Mouse (Mus musculus) thymus, postnatal 4 days (tissue): ENCODE measurements around the gene Rab25.

Experiments used
- DNase-seq: peaks from one replicate; pipeline ENCODE4 v3.0.0; 2021

The Rab25 gene

GRCm38 (mm10) chr3:88540085-88540484, 8.0 kb downstream of the Rab25 start:
- DNase-seq, result peak; percentile 46

GRCm38 (mm10) chr3:88539397-88539796, 8.7 kb downstream of the Rab25 start:
- DNase-seq, result no peak

- peak; percentile 9 for DNase-seq
Observed at GRCm38 (mm10) chr3:88538271-88539145, 9.6 kb downstream of the Rab25 start.

GRCm38 (mm10) chr3:88537146-88537545, 11.0 kb downstream of the Rab25 start:
- no peak for DNase-seq

- DNase-seq, result peak; percentile 55
Observed at GRCm38 (mm10) chr3:88536103-88536930, 11.8 kb downstream of the Rab25 start.

- no peak for DNase-seq
Observed at GRCm38 (mm10) chr3:88535527-88535926, 12.6 kb downstream of the Rab25 start.

- no peak for DNase-seq
Observed at GRCm38 (mm10) chr3:88535005-88535404, 13.1 kb downstream of the Rab25 start.

- DNase-seq, result no peak
Observed at GRCm38 (mm10) chr3:88533706-88534105, 14.4 kb downstream of the Rab25 start.

GRCm38 (mm10) chr3:88532689-88533511, 15.2 kb downstream of the Rab25 start:
- DNase-seq, result peak; percentile 61

- DNase-seq, result no peak
Observed at GRCm38 (mm10) chr3:88532299-88532674, 15.8 kb downstream of the Rab25 start, which contains the start of gene Mex3a. Mex3a (plus strand) TSS chr3:88532395.

- DNase-seq, result peak; percentile 94
Observed at GRCm38 (mm10) chr3:88531348-88532298, 16.5 kb downstream of the Rab25 start.

- DNase-seq, result no peak
Observed at GRCm38 (mm10) chr3:88530082-88530864, 17.8 kb downstream of the Rab25 start.

GRCm38 (mm10) chr3:88529204-88530000, 18.7 kb downstream of the Rab25 start:
- DNase-seq, result no peak

- DNase-seq, result no peak
Observed at GRCm38 (mm10) chr3:88528646-88529045, 19.5 kb downstream of the Rab25 start.

- DNase-seq, result no peak
Observed at GRCm38 (mm10) chr3:88527565-88527964, 20.5 kb downstream of the Rab25 start.

GRCm38 (mm10) chr3:88526157-88527131, 21.7 kb downstream of the Rab25 start:
- DNase-seq, result peak; percentile 88

GRCm38 (mm10) chr3:88525021-88525420, 23.1 kb downstream of the Rab25 start:
- no peak for DNase-seq

GRCm38 (mm10) chr3:88523027-88523426, 25.1 kb downstream of the Rab25 start:
- DNase-seq, result no peak
